ENCODE assay signal across 11 mouse cellular contexts in genomic region chr3:108857714-108858113, GRCm38 (mm10). TPM values are rescaled to one million over a fixed set of nuclear protein-coding genes. Genes with fewer than 3 reads are reported as not detected.
A peak's percentile ranks its signal among the peaks of the same experiment; 100 is the strongest.
DNase-seq lines count a peak whose midpoint lies in the region; ATAC-seq lines count a peak whose summit lies in the region.
"Had no signal": no experiment of that assay in that cellular context is flagged by ENCODE, and none has a peak within 500 bp of the region (broad histone marks: within the 10 kb centered on the region; RNA-seq: fewer than 3 reads in every experiment).

No protein-coding gene starts in this region.

- H3K36me3 ChIP-seq in hindbrain, embryonic 10.5 days = no peaks in the 10 kb centered on the region
- no peaks in the 10 kb centered on the region for H3K36me3 ChIP-seq in hindbrain, embryonic 16.5 days (ENCODE audit: control insufficient read depth, insufficient read depth, low read length)
- no peaks in the 10 kb centered on the region for H3K36me3 ChIP-seq in forebrain, embryonic 15.5 days
- no peaks in the 10 kb centered on the region for H3K36me3 ChIP-seq in midbrain, embryonic 14.5 days (ENCODE audit: control insufficient read depth, insufficient read depth, low read length)

- no peak overlapping the region for H3K4me2 ChIP-seq in hindbrain, embryonic 16.5 days (ENCODE audit: low read length)
- H3K4me2 ChIP-seq in forebrain, embryonic 15.5 days (replicated peaks) = no peak overlapping the region
- H3K4me2 ChIP-seq in midbrain, embryonic 14.5 days (ENCODE audit: low read length) = no peak overlapping the region

- H3K27me3 ChIP-seq in hindbrain, embryonic 10.5 days (ENCODE audit: insufficient read depth, poor library complexity, severe bottlenecking) = no peaks in the 10 kb centered on the region
- H3K27me3 ChIP-seq in hindbrain, embryonic 16.5 days (replicated peaks; ENCODE audit: control insufficient read depth, insufficient read depth, low read length) = no peaks in the 10 kb centered on the region
- H3K27me3 ChIP-seq in forebrain, embryonic 15.5 days = no peaks in the 10 kb centered on the region
- H3K27me3 ChIP-seq in midbrain, embryonic 14.5 days (ENCODE audit: control insufficient read depth, insufficient read depth, low read length) = no peaks in the 10 kb centered on the region

- H3K4me1 ChIP-seq in hindbrain, embryonic 10.5 days (replicated peaks) = peaks cover 25% of the 10 kb centered on the region
- H3K4me1 ChIP-seq in hindbrain, embryonic 16.5 days (ENCODE audit: control insufficient read depth, insufficient read depth, low read depth, low read length) = peaks cover 10% of the 10 kb centered on the region
- H3K4me1 ChIP-seq in brown adipose tissue, adult 24 weeks (ENCODE audit: control insufficient read depth, insufficient read depth, insufficient read length, low read length) = peaks cover 3% of the 10 kb centered on the region; the same call in 1 of the 2 replicates
- H3K4me1 ChIP-seq in forebrain, embryonic 15.5 days = peaks cover 31% of the 10 kb centered on the region
- H3K4me1 ChIP-seq in midbrain, embryonic 14.5 days (ENCODE audit: control insufficient read depth, insufficient read depth, low read length) = peaks cover 13% of the 10 kb centered on the region; the same call in 1 of the 2 replicates

- ATAC-seq in hindbrain, embryonic 16.5 days = no peak
- no peak for ATAC-seq in forebrain, embryonic 15.5 days (replicated peaks)
- ATAC-seq in midbrain, embryonic 14.5 days (ENCODE audit: low FRiP score, low TSS enrichment) = no peak
- no peak for ATAC-seq in cerebellum, adult (ENCODE audit: insufficient number of reproducible peaks, low FRiP score, low TSS enrichment)

- WGBS in hindbrain, embryonic 10.5 days = 84% methylated on average over 1 of the region's 1 CpGs
- WGBS in hindbrain, embryonic 16.5 days = 81% methylated on average over 1 of the region's 1 CpGs
- 86% methylated on average over 1 of the region's 1 CpGs for WGBS in forebrain, embryonic 15.5 days
- 66% methylated on average over 1 of the region's 1 CpGs for WGBS in midbrain, embryonic 14.5 days

- H3K27ac ChIP-seq in hindbrain, embryonic 10.5 days = peak overlapping the region; percentile 25; the same call in 1 of the 2 replicates
- H3K27ac ChIP-seq in hindbrain, embryonic 16.5 days (ENCODE audit: low read depth, low read length) = no peak overlapping the region
- H3K27ac ChIP-seq in brown adipose tissue, adult 24 weeks (replicated peaks; ENCODE audit: low read depth, low read length) = peak overlapping the region; percentile 71
- H3K27ac ChIP-seq in forebrain, embryonic 15.5 days (replicated peaks) = peak overlapping the region; percentile 62; the same call in 1 of the 2 replicates
- H3K27ac ChIP-seq in midbrain, embryonic 14.5 days (replicated peaks; ENCODE audit: low read depth, low read length) = peak overlapping the region; percentile 65
- H3K27ac ChIP-seq: liver, embryonic 14.5 days had no signal

- DNase-seq in hindbrain, embryonic 10.5 days (ENCODE audit: low spot score) = no peak
- DNase-seq in midbrain, embryonic 14.5 days = no peak
- DNase-seq in cerebellum, adult 18-20 months = no peak
- DNase-seq in ovary, postnatal 36 days (ENCODE audit: low spot score) = no peak
- DNase-seq: thymus, postnatal 25 days had no signal

- no peak overlapping the region for H3K9ac ChIP-seq in hindbrain, embryonic 16.5 days (ENCODE audit: low read depth, low read length)
- no peak overlapping the region for H3K9ac ChIP-seq in forebrain, embryonic 15.5 days (replicated peaks)
- no peak overlapping the region for H3K9ac ChIP-seq in midbrain, embryonic 14.5 days (replicated peaks; ENCODE audit: low read length)
- H3K9ac ChIP-seq: liver, embryonic 14.5 days had no signal

- no peaks in the 10 kb centered on the region for H3K9me3 ChIP-seq in hindbrain, embryonic 10.5 days
- H3K9me3 ChIP-seq in hindbrain, embryonic 16.5 days (ENCODE audit: control insufficient read depth, low read length) = no peaks in the 10 kb centered on the region
- H3K9me3 ChIP-seq in forebrain, embryonic 15.5 days = no peaks in the 10 kb centered on the region
- no peaks in the 10 kb centered on the region for H3K9me3 ChIP-seq in midbrain, embryonic 14.5 days (ENCODE audit: control insufficient read depth, low read length)

- H3K4me3 ChIP-seq in hindbrain, embryonic 10.5 days = no peak overlapping the region
- H3K4me3 ChIP-seq in hindbrain, embryonic 16.5 days (ENCODE audit: low read length) = no peak overlapping the region
- no peak overlapping the region for H3K4me3 ChIP-seq in brown adipose tissue, adult 24 weeks (ENCODE audit: insufficient read depth, low read depth, low read length)
- H3K4me3 ChIP-seq in forebrain, embryonic 15.5 days = no peak overlapping the region
- H3K4me3 ChIP-seq in midbrain, embryonic 14.5 days (replicated peaks; ENCODE audit: low read depth, low read length) = no peak overlapping the region
- H3K4me3 ChIP-seq: erythroblast, embryonic 14.5 days had no signal

RNA-seq across cellular contexts. Expression of gene Stxbp3, which starts 17.4 kb away (rescaled TPM):
- polyA plus RNA-seq in hindbrain, embryonic 10.5 days (2016; fragmentation: Nextera tagmentation; extraction: Ambion mirVana) = 18.9 and 26.1 TPM in 2 replicates
- polyA plus RNA-seq in hindbrain, embryonic 16.5 days (2015; fragmentation: Nextera tagmentation; extraction: Ambion mirVana) = 16.7 and 17.3 TPM in 2 replicates
- polyA plus RNA-seq in brown adipose tissue, adult 24 weeks (2012; ENCODE audit: insufficient read depth, insufficient read length, missing spikeins) = 21.5 and 25.5 TPM in 2 replicates
- 13.3 and 14.7 TPM in 2 replicates for polyA plus RNA-seq in forebrain, embryonic 15.5 days (2015; fragmentation: Nextera tagmentation; extraction: Ambion mirVana)
- polyA plus RNA-seq in midbrain, embryonic 14.5 days (2014; fragmentation: Nextera tagmentation; extraction: Ambion mirVana) = 12.4 and 16.0 TPM in 2 replicates

RNA-seq across cellular contexts. Expression of gene Fndc7, which starts 32.1 kb away (rescaled TPM):
- 0.05 TPM in 1 of 2 replicates, not detected in the other for polyA plus RNA-seq in hindbrain, embryonic 10.5 days (2016; fragmentation: Nextera tagmentation; extraction: Ambion mirVana)
- polyA plus RNA-seq in hindbrain, embryonic 16.5 days (2015; fragmentation: Nextera tagmentation; extraction: Ambion mirVana) = 0.05 and 0.06 TPM in 2 replicates
- 0.38 TPM in 1 of 2 replicates, not detected in the other for polyA plus RNA-seq in brown adipose tissue, adult 24 weeks (2012; ENCODE audit: insufficient read depth, insufficient read length, missing spikeins)
- not detected in 2 replicates for polyA plus RNA-seq in forebrain, embryonic 15.5 days (2015; fragmentation: Nextera tagmentation; extraction: Ambion mirVana)
- not detected in 2 replicates for polyA plus RNA-seq in midbrain, embryonic 14.5 days (2014; fragmentation: Nextera tagmentation; extraction: Ambion mirVana)
- polyA plus RNA-seq: erythroblast, embryonic 14.5 days; liver, embryonic 14.5 days had no signal

RNA-seq across cellular contexts. Expression of gene Prpf38b, which starts 53.8 kb away (rescaled TPM):
- 52.6 and 74.6 TPM in 2 replicates for polyA plus RNA-seq in hindbrain, embryonic 10.5 days (2016; fragmentation: Nextera tagmentation; extraction: Ambion mirVana)
- 48.9 and 50.6 TPM in 2 replicates for polyA plus RNA-seq in hindbrain, embryonic 16.5 days (2015; fragmentation: Nextera tagmentation; extraction: Ambion mirVana)
- polyA plus RNA-seq in brown adipose tissue, adult 24 weeks (2012; ENCODE audit: insufficient read depth, insufficient read length, missing spikeins) = 35.9 and 75.7 TPM in 2 replicates
- polyA plus RNA-seq in forebrain, embryonic 15.5 days (2015; fragmentation: Nextera tagmentation; extraction: Ambion mirVana) = 60.7 and 66.9 TPM in 2 replicates
- 44.0 and 51.5 TPM in 2 replicates for polyA plus RNA-seq in midbrain, embryonic 14.5 days (2014; fragmentation: Nextera tagmentation; extraction: Ambion mirVana)
